Mouse (Mus musculus): Measurements from ENCODE around the gene Ddah2. TPM values are rescaled to one million over a fixed set of nuclear protein-coding genes. Genes with fewer than 3 reads are reported as not detected.

Ddah2 gene
- polyA plus RNA-seq, 1 experiment: 14.5 TPM

DNA sequence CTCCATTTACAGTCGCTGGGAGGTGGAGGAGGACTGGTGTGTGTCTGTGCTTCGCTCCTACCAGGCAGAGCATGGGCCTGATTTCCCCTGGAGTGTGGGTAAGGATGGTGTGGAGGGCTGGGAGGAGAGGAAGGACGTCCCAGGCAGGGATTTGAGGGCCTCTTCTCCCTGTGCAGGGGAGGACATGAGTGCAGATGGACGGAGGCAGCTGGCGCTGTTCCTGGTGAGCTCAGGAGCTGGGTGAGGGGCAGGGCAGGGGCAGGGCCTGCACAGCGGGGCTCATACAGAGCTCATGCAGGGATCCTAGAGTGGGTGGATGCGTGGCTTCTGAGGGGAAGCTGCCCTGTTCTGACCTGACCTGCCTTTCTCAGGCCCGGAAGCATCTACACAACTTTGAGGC, 43.5 kb downstream of the Ddah2 start:
- TF ChIP-seq CTCF (IDR thresholded peaks at IDR 0.05; ENCODE audit: extremely low read depth, insufficient read length, insufficient replicate concordance, low read depth, low read length) (no peak), POLR2A (IDR thresholded peaks at IDR 0.05; ENCODE audit: low read depth, low read length) (no peak)
- H3K36me3 ChIP-seq (ENCODE audit: control insufficient read depth, insufficient read depth, low read length): peaks cover 47% of the 10 kb centered on the region
- no peak overlapping the region for H3K27ac ChIP-seq (ENCODE audit: insufficient read depth, low read depth, low read length)
- H3K4me1 ChIP-seq (ENCODE audit: control insufficient read depth, insufficient read depth, insufficient read length, low read length): peaks cover 24% of the 10 kb centered on the region
- no peak overlapping the region for H3K4me3 ChIP-seq (ENCODE audit: low read depth, low read length)
- no peaks in the 10 kb centered on the region for H3K27me3 ChIP-seq (ENCODE audit: control insufficient read depth, insufficient read depth, low read length)
- WGBS: 91% methylated on average over 8 of the region's 8 CpGs

GRCm38 (mm10) chr17:35103221-35103690, 44.4 kb downstream of the Ddah2 start:
- no peaks in the 10 kb centered on the region for H3K27me3 ChIP-seq (ENCODE audit: control insufficient read depth, insufficient read depth, low read length)
- H3K4me3 ChIP-seq (ENCODE audit: low read depth, low read length): no peak overlapping the region
- peaks cover 24% of the 10 kb centered on the region for H3K4me1 ChIP-seq (ENCODE audit: control insufficient read depth, insufficient read depth, insufficient read length, low read length)
- TF ChIP-seq POLR2A (IDR thresholded peaks at IDR 0.05; ENCODE audit: low read depth, low read length) (no peak), CTCF (IDR thresholded peaks at IDR 0.05; ENCODE audit: extremely low read depth, insufficient read length, insufficient replicate concordance, low read depth, low read length) (no peak)
- peak overlapping the region; percentile 35; the same call in 1 of the 2 replicates for H3K27ac ChIP-seq (ENCODE audit: insufficient read depth, low read depth, low read length)
- peaks cover 40% of the 10 kb centered on the region for H3K36me3 ChIP-seq (ENCODE audit: control insufficient read depth, insufficient read depth, low read length)
- WGBS: 20% methylated on average over 6 of the region's 6 CpGs

DNA sequence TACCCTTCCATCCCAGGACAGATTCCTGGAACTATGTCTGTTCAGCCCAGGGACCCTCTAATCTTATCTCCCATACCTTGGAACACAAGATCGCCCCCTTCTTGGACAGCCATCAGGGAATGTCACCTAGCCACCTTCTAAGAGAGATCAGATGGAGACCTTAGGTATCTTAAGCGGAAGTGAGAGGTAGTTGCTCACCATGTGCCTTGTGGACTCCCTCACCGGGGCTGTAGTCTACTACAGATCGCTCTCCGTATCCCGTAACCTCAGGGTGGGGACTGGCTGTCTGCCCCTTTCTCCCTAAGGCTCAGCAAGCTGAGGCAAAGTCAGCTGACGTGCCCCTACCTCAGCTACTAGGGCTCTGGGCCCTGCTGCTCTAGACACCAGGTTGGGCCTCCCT, 45.2 kb downstream of the Ddah2 start:
- H3K27me3 ChIP-seq (ENCODE audit: control insufficient read depth, insufficient read depth, low read length): no peaks in the 10 kb centered on the region
- peaks cover 34% of the 10 kb centered on the region for H3K36me3 ChIP-seq (ENCODE audit: control insufficient read depth, insufficient read depth, low read length)
- no peak overlapping the region for H3K27ac ChIP-seq (ENCODE audit: insufficient read depth, low read depth, low read length)
- WGBS: 96% methylated on average over 7 of the region's 7 CpGs
- TF ChIP-seq CTCF (IDR thresholded peaks at IDR 0.05; ENCODE audit: extremely low read depth, insufficient read length, insufficient replicate concordance, low read depth, low read length): no peak
- TF ChIP-seq POLR2A (IDR thresholded peaks at IDR 0.05; ENCODE audit: low read depth, low read length): no peak
- H3K4me1 ChIP-seq (ENCODE audit: control insufficient read depth, insufficient read depth, insufficient read length, low read length): peaks cover 24% of the 10 kb centered on the region
- no peak overlapping the region for H3K4me3 ChIP-seq (ENCODE audit: low read depth, low read length)

DNA sequence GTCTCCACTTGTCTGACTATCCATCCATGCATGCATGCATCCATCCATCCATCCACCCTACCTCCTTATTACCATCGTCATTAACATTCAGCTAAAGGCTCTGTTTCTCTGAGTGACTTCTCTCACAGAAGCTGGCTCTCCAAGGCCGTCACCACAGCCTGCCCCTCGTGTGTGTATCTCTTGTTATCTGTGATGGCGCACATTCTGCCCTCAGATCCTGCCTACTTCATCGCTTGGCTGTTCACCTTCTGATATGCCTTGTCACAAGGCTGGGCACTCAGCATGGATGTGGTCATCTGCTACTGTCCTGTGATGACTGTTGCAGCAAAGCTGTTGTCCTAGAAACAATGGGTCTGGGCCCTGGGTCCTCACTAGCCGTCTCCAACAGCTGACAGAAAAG, 45.9 kb downstream of the Ddah2 start:
- no peaks in the 10 kb centered on the region for H3K27me3 ChIP-seq (ENCODE audit: control insufficient read depth, insufficient read depth, low read length)
- H3K27ac ChIP-seq (ENCODE audit: insufficient read depth, low read depth, low read length): no peak overlapping the region
- H3K4me1 ChIP-seq (ENCODE audit: control insufficient read depth, insufficient read depth, insufficient read length, low read length): peaks cover 21% of the 10 kb centered on the region
- 87% methylated on average over 6 of the region's 6 CpGs for WGBS
- no peak for TF ChIP-seq CTCF (IDR thresholded peaks at IDR 0.05; ENCODE audit: extremely low read depth, insufficient read length, insufficient replicate concordance, low read depth, low read length)
- TF ChIP-seq POLR2A (IDR thresholded peaks at IDR 0.05; ENCODE audit: low read depth, low read length): no peak
- no peak overlapping the region for H3K4me3 ChIP-seq (ENCODE audit: low read depth, low read length)
- peaks cover 30% of the 10 kb centered on the region for H3K36me3 ChIP-seq (ENCODE audit: control insufficient read depth, insufficient read depth, low read length)

DNA sequence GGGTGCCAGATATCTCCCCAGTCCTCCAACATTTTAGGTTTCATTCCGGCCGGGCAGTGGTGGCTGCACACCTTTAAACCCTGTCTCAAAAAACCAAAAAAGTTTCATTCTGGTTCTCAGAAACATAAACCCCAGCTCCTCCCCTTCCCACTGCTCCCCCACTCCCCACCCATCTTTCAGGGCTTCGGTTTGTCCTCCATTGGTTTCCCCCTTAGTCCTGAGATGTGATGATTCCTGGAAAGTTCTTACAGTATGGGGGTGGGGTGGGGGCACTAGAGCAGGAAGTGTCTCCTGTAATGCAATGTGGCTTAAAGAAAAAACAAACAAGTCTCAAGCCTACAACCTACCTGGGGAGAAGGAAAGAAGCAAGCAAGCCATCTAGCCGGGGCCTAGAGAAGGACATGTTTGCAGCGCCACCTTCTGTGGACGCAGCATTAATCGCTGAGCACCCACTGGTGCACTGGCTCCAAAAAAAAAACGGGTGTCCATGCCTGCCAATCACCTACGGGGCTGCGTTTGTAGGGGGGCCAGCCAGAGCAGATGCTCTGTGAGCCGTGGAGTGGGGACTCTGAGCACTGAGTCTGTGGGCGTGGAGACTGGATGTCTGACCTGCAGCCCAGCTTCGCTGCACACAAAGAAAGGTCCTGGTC, 47.0 kb downstream of the Ddah2 start:
- H3K27ac ChIP-seq (ENCODE audit: insufficient read depth, low read depth, low read length): no peak overlapping the region
- TF ChIP-seq CTCF (IDR thresholded peaks at IDR 0.05; ENCODE audit: extremely low read depth, insufficient read length, insufficient replicate concordance, low read depth, low read length) (peak; percentile 53; the same call in 1 of the 2 replicates), POLR2A (IDR thresholded peaks at IDR 0.05; ENCODE audit: low read depth, low read length) (no peak)
- peaks cover 12% of the 10 kb centered on the region for H3K4me1 ChIP-seq (ENCODE audit: control insufficient read depth, insufficient read depth, insufficient read length, low read length)
- no peak overlapping the region for H3K4me3 ChIP-seq (ENCODE audit: low read depth, low read length)
- no peaks in the 10 kb centered on the region for H3K27me3 ChIP-seq (ENCODE audit: control insufficient read depth, insufficient read depth, low read length)
- H3K36me3 ChIP-seq (ENCODE audit: control insufficient read depth, insufficient read depth, low read length): peaks cover 23% of the 10 kb centered on the region
- WGBS: 30% methylated on average over 13 of the region's 13 CpGs

DNA sequence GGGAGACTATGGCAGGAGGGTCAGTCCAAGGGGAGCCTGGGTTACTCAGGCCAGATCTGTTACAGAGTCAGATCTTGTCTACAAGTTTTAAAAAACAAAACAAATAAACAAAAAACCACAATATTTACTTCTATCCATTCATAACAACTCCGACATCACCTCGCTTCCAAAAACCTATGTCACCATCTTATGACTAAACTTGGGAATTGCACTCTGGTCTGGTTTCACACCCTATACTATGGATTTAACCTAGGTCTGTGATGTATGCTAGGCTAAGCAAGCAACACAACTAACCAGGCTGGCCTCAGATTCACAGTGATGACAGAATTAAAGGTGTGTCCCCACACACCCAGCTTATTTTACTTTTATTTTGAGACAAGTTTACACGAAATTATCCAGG, 47.7 kb downstream of the Ddah2 start:
- Histone ChIP-seq H3K27ac (ENCODE audit: insufficient read depth, low read depth, low read length) (no peak overlapping the region), H3K36me3 (ENCODE audit: control insufficient read depth, insufficient read depth, low read length) (peaks cover 17% of the 10 kb centered on the region), H3K27me3 (ENCODE audit: control insufficient read depth, insufficient read depth, low read length) (no peaks in the 10 kb centered on the region), H3K4me1 (ENCODE audit: control insufficient read depth, insufficient read depth, insufficient read length, low read length) (peaks cover 11% of the 10 kb centered on the region), H3K4me3 (ENCODE audit: low read depth, low read length) (no peak overlapping the region)
- 58% methylated on average over 3 of the region's 3 CpGs for WGBS
- no peak for TF ChIP-seq CTCF (IDR thresholded peaks at IDR 0.05; ENCODE audit: extremely low read depth, insufficient read length, insufficient replicate concordance, low read depth, low read length)
- no peak for TF ChIP-seq POLR2A (IDR thresholded peaks at IDR 0.05; ENCODE audit: low read depth, low read length)

DNA sequence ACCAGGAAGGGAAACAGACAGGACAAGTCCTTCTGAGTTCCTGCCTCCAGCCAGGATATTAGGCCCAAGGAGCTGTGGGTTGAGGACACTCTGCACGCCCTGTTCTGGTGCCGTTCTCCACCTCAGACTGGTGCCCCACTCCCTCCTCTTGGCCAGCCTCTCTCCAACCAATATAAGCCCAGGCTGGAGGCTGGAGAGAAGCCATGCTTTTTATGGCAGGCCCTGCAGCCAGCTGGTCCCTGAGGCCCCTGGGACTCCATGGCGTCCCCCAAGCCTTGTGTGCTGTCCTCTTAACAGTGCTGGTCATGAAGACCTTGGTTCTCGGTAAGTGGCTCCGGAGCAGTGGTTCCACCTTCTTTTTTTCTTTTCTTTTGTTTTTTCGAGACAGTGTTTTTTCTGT, 49.3 kb downstream of the Ddah2 start, which contains the start of gene Ly6g5c:
Gene Ly6g5c, plus strand, starts transcription at position 183 of the 400 bp plus-strand sequence.
- Histone ChIP-seq H3K36me3 (ENCODE audit: control insufficient read depth, insufficient read depth, low read length) (peaks cover 2% of the 10 kb centered on the region; the same call in 1 of the 2 replicates), H3K4me3 (ENCODE audit: low read depth, low read length) (no peak within 1 kb of the TSS), H3K27me3 (ENCODE audit: control insufficient read depth, insufficient read depth, low read length) (no peaks in the 10 kb centered on the region), H3K4me1 (ENCODE audit: control insufficient read depth, insufficient read depth, insufficient read length, low read length) (peaks cover 8% of the 10 kb centered on the region; the same call in 1 of the 2 replicates), H3K27ac (ENCODE audit: insufficient read depth, low read depth, low read length) (no peak within 1 kb of the TSS)
- no peak for TF ChIP-seq CTCF (IDR thresholded peaks at IDR 0.05; ENCODE audit: extremely low read depth, insufficient read length, insufficient replicate concordance, low read depth, low read length)
- TF ChIP-seq POLR2A (IDR thresholded peaks at IDR 0.05; ENCODE audit: low read depth, low read length): no peak
- WGBS: 84% methylated on average over 6 of the region's 6 CpGs

Other genes with a start within 250 kb of the Ddah2 start
- 28.6 and 56.3 TPM in 2 replicates for gene Stk19, start 222.1 kb upstream of the Ddah2 start, polyA plus RNA-seq (2012; rRNA removed)
- 31.5 and 51.8 TPM in 2 replicates for gene Dxo, start 222.0 kb upstream of the Ddah2 start, polyA plus RNA-seq (2012; rRNA removed)
- gene Skiv2l, start 208.8 kb upstream of the Ddah2 start, polyA plus RNA-seq (2012; rRNA removed): 48.1 and 79.3 TPM in 2 replicates
- 7.8 and 18.3 TPM in 2 replicates for gene Nelfe, start 208.6 kb upstream of the Ddah2 start, polyA plus RNA-seq (2012; rRNA removed)
- 22.4 and 71.5 TPM in 2 replicates for gene Cfb, start 196.5 kb upstream of the Ddah2 start, polyA plus RNA-seq (2012; rRNA removed)
- 2.9 and 6.8 TPM in 2 replicates for gene Zbtb12, start 179.6 kb upstream of the Ddah2 start, polyA plus RNA-seq (2012; rRNA removed)
- not detected in 2 replicates for gene Gm20547, start 177.0 kb upstream of the Ddah2 start, polyA plus RNA-seq (2012; rRNA removed)
- 4.3 and 10.6 TPM in 2 replicates for gene C2, start 160.8 kb upstream of the Ddah2 start, polyA plus RNA-seq (2012; rRNA removed)
- 101 and 242 TPM in 2 replicates for gene Ehmt2, start 160.6 kb upstream of the Ddah2 start, polyA plus RNA-seq (2012; rRNA removed)
- gene Slc44a4, start 144.6 kb upstream of the Ddah2 start, polyA plus RNA-seq (2012; rRNA removed): 64.8 and 101 TPM in 2 replicates
- 21.2 and 68.8 TPM in 2 replicates for gene Neu1, start 127.8 kb upstream of the Ddah2 start, polyA plus RNA-seq (2012; rRNA removed)
- gene Hspa1b, start 99.8 kb upstream of the Ddah2 start, polyA plus RNA-seq (2012; rRNA removed): 17.1 and 19.8 TPM in 2 replicates
- not detected in 2 replicates for gene Gm20481, start 89.1 kb upstream of the Ddah2 start, polyA plus RNA-seq (2012; rRNA removed)
- 8.9 and 9.3 TPM in 2 replicates for gene Hspa1a, start 86.9 kb upstream of the Ddah2 start, polyA plus RNA-seq (2012; rRNA removed)
- 0.06 and 0.14 TPM in 2 replicates for gene Hspa1l, start 86.3 kb upstream of the Ddah2 start, polyA plus RNA-seq (2012; rRNA removed)
- gene Lsm2, start 77.2 kb upstream of the Ddah2 start, polyA plus RNA-seq (2012; rRNA removed): 51.7 and 82.1 TPM in 2 replicates
- gene Vars, start 58.0 kb upstream of the Ddah2 start, polyA plus RNA-seq (2012; rRNA removed): 123 and 182 TPM in 2 replicates
- gene Vwa7, start 42.5 kb upstream of the Ddah2 start, polyA plus RNA-seq (2012; rRNA removed): 0.82 and 1.2 TPM in 2 replicates
- 0.87 and 1.0 TPM in 2 replicates for gene Sapcd1, start 31.0 kb upstream of the Ddah2 start, polyA plus RNA-seq (2012; rRNA removed)
- 2.2 and 2.3 TPM in 2 replicates for gene Msh5, start 12.3 kb upstream of the Ddah2 start, polyA plus RNA-seq (2012; rRNA removed)
- gene Clic1, start 9.1 kb upstream of the Ddah2 start, polyA plus RNA-seq (2012; rRNA removed): 134 and 219 TPM in 2 replicates
- gene Ly6g6c, start 6.4 kb downstream of the Ddah2 start, polyA plus RNA-seq (2012; rRNA removed): 9.3 and 9.9 TPM in 2 replicates
- 0.28 and 0.39 TPM in 2 replicates for gene Mpig6b, start 7.1 kb downstream of the Ddah2 start, polyA plus RNA-seq (2012; rRNA removed)
- 1.3 and 19.4 TPM in 2 replicates for gene Ly6g6e, start 17.9 kb downstream of the Ddah2 start, polyA plus RNA-seq (2012; rRNA removed)
- gene Ly6g6d, start 19.0 kb downstream of the Ddah2 start, polyA plus RNA-seq (2012; rRNA removed): 7.2 and 10.7 TPM in 2 replicates
- 1.2 and 3.8 TPM in 2 replicates for gene Ly6g6f, start 26.6 kb downstream of the Ddah2 start, polyA plus RNA-seq (2012; rRNA removed)
- 114 and 183 TPM in 2 replicates for gene Abhd16a, start 30.2 kb downstream of the Ddah2 start, polyA plus RNA-seq (2012; rRNA removed)
- not detected in 2 replicates for gene Ly6g5c, start 49.2 kb downstream of the Ddah2 start, polyA plus RNA-seq (2012; rRNA removed)
- gene Ly6g5b, start 56.4 kb downstream of the Ddah2 start, polyA plus RNA-seq (2012; rRNA removed): 0.76 and 1.4 TPM in 2 replicates
- 10.5 and 25.3 TPM in 2 replicates for gene Gpank1, start 62.4 kb downstream of the Ddah2 start, polyA plus RNA-seq (2012; rRNA removed)
- 226 and 448 TPM in 2 replicates for gene Csnk2b, start 63.0 kb downstream of the Ddah2 start, polyA plus RNA-seq (2012; rRNA removed)
- gene D17H6S53E, start 67.3 kb downstream of the Ddah2 start, polyA plus RNA-seq (2012; rRNA removed): 6.9 and 16.2 TPM in 2 replicates
- 0.15 and 0.25 TPM in 2 replicates for gene Apom, start 73.0 kb downstream of the Ddah2 start, polyA plus RNA-seq (2012; rRNA removed)
- gene Bag6, start 76.1 kb downstream of the Ddah2 start, polyA plus RNA-seq (2012; rRNA removed): 93.6 and 184 TPM in 2 replicates
- gene Prrc2a, start 105.9 kb downstream of the Ddah2 start, polyA plus RNA-seq (2012; rRNA removed): 177 and 352 TPM in 2 replicates
- 0.36 and 1.6 TPM in 2 replicates for gene Aif1, start 117.0 kb downstream of the Ddah2 start, polyA plus RNA-seq (2012; rRNA removed)
- gene Lst1, start 129.4 kb downstream of the Ddah2 start, polyA plus RNA-seq (2012; rRNA removed): 11.5 and 18.8 TPM in 2 replicates
- 26.2 and 32.9 TPM in 2 replicates for gene Ltb, start 135.4 kb downstream of the Ddah2 start, polyA plus RNA-seq (2012; rRNA removed)
- gene Tnf, start 143.0 kb downstream of the Ddah2 start, polyA plus RNA-seq (2012; rRNA removed): 0.94 and 1.8 TPM in 2 replicates
- gene Lta, start 146.3 kb downstream of the Ddah2 start, polyA plus RNA-seq (2012; rRNA removed): 0.47 and 0.66 TPM in 2 replicates
- 0.22 TPM in 1 of 2 replicates, not detected in the other for gene Gm16181, start 161.8 kb downstream of the Ddah2 start, polyA plus RNA-seq (2012; rRNA removed)
- gene Atp6v1g2, start 174.6 kb downstream of the Ddah2 start, polyA plus RNA-seq (2012; rRNA removed): 1.0 and 2.8 TPM in 2 replicates
- gene Nfkbil1, start 176.8 kb downstream of the Ddah2 start, polyA plus RNA-seq (2012; rRNA removed): 13.7 and 36.3 TPM in 2 replicates
- gene Ddx39b, start 182.7 kb downstream of the Ddah2 start, polyA plus RNA-seq (2012; rRNA removed): 95.6 and 194 TPM in 2 replicates
- 776 and 1,546 TPM in 2 replicates for gene H2-D1, start 203.7 kb downstream of the Ddah2 start, polyA plus RNA-seq (2012; rRNA removed)